Mouse (Mus musculus) heart, postnatal 14 days (tissue): ENCODE measurements around the gene Bub1b. TPM values are rescaled to one million over a fixed set of nuclear protein-coding genes. Genes with fewer than 3 reads are reported as not detected.
A peak's percentile ranks its signal among the peaks of the same experiment; 100 is the strongest.
"Not testable (repeated sequence)": the region's sequence is repeated elsewhere in the genome, so short reads cannot be mapped to it uniquely, and the experiment has no call there.

Source experiments
- DNase-seq, 2 experiments: peaks; one replicate each; pipeline ENCODE4 v3.0.0; 2021 to 2022
- intact Hi-C: fragments of 180-260 bp; cut with DNase I; formaldehyde crosslinking; loops from one replicate; pipeline ENCODE4 v1.15.1; 2025
- long read RNA-seq, 2 experiments: library from polyadenylated mRNA; stranded (forward); transcript quantifications; one replicate each; pipeline ENCODE4 v2.0.0; 2021
- total RNA-seq, 2 experiments: library from RNA; stranded (reverse); gene quantifications; 2 replicates each; pipeline ENCODE4 v1.2.3; 2021

Gene Bub1b
- total RNA-seq = 1 to 10 TPM; 3.8 to 8.5 TPM
- long read RNA-seq, experiment 1, transcript Bub1b-201 (23 exons, 3,668 nt) = major isoform, 8 of 9 reads
- long read RNA-seq, experiment 1, partial matches to known transcripts = 1 of 9 reads
- long read RNA-seq, experiment 1, other reads (novel, unspliced or antisense) = 0 of 9 reads
- long read RNA-seq, experiment 2, partial matches to known transcripts = 0 of 2 reads
- long read RNA-seq, experiment 2, other reads (novel, unspliced or antisense) = 0 of 2 reads

DNA sequence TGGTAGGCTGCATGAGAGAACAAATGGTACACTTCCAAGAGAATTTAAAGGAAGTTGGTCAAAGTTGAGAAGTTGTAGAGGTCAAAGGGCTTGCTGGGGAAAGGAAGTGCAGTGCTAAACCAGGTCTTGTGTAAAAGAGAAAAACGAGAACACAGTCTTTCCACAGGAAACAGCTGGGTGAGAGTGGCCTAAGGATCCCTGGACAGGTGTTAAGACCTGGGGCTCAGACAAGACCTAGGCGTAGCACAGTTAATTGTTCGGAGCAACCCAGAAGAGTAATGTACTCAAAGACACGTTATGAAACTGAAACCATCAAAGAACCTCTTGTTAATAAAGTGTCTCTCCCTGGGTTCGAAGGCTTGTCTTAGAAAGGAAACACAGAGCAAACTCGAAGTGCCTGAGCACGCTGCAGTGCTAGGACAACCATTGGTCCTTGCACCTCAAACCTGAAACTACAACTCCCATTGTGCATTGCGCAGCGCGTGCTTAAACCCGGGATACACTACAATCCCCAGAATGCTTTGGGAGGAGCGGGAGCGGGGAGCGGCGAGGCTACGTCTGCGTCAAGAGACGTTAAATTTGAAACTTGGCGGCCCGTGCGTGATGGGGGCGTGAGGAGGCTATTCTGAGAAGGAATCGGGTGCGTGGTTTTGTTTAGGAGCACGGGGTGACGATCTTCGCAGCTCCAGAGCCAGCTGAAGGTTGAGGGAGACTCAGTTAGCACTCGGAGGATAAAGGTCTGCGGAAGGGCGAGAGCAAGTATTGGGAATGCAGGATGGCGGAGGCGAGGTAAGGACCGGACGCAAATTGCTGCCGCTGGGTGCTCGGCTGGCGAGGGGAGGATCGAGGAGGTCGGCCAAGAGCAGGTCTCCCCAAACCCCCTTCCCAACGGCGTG, at the start of gene Bub1b:
TSS of gene Bub1b (plus strand) at position 539 of the 896 bp plus-strand sequence.
- peak; percentile 84 to 93 for DNase-seq
- intact Hi-C loops = loop anchor here (2.0 kb wide), 1 partner anchor 49 kb away; the partner anchor contains the start of gene Bmf

DNA sequence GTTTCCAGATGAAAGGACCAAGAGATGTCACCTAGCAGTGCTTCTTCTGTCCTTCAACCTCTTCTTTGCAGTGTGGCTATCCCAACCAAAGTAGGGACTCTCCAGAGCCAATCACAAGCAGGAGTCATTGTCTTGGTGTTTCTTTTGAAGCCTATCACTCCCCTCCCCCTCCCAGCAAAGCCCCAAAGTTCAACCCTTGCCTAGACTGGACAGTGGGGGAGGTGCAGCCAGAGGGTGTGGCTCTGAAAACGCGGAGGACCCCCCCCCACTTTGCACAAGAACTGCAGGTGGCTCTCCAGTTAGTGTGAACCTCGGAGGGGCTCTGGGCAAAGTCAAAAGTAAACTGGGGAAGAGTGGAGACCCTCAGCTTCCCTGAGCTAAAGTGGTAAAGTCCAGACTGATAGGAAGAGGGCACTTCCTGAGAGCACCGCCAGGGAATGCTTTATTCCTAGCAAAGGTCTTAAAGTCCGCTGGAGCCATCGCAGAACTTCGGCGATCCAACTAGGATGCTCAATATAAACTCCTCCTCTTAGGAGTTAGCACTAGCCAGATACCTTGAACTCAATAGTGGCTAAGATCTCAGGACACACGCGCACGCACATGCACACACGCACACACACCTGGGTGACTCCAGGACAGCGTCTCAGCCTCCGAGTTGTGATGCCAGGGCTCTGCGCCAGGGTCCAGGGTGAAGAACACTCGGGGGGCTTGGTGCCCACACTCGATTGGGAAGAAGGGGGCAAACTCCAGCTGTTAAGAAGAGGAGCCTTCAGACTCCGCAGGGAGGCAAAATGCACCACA, 49.4 kb upstream of the Bub1b start:
- intact Hi-C loops = loop anchor here (1.0 to 5.0 kb wide), 4 partner anchors 36 to 149 kb away; partner anchors contain the start of gene Bub1b
- peak in 1 of 2 experiments; percentile 41 for DNase-seq

DNA sequence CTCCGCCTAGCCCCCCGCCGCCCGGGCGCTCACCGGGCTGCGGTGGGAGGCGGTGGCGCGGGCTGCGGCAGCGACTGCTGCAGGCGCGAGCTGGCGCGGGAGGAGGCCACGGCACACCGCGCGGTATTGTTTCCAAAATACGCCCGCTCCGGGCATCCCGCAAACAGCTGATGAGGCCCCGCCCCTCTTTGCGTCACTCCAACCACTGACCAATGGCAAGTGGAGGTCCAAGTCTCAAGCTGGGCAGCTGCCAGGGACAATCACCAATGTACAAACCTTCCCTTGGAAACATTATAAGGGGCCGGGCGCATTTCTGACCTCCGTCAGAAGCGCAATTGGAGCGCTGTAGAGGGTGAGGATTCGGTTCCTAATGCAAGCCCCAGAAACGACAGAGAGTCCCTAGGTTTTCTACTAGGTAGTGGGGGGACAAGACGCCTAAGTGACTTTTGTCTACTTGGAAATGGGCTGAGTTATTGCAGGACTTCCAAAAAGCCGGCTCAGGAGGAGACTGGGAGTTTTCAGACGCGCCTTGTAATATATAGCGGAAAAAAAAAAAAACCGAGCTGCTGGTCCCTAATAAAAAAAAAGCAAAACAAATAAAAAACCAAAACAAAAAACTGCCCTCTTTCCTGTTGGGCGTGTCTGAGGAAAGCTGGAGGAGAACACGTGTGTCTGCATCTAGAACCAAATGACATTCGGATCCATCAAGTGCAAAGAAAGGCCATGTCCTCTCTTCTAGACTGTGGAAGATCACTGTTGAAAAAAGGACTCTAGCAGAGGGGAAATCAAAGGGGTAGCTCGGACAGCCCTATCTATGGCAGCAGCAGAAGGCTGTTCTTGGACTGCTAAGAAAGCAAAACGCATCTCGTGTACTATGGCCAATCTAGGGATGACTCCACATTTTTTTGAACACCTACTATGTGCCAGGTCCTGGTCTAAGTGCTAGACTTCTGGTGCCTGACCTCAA, 48.2 kb upstream of the Bub1b start, which contains the start of gene Bmf:
TSS of gene Bmf (minus strand) at position 181 of the 967 bp plus-strand sequence.
- DNase-seq = peak; percentile 99
- intact Hi-C loops = loop anchor here (1.0 to 5.0 kb wide), 4 partner anchors 37 to 148 kb away; partner anchors contain the start of gene Bub1b

DNA sequence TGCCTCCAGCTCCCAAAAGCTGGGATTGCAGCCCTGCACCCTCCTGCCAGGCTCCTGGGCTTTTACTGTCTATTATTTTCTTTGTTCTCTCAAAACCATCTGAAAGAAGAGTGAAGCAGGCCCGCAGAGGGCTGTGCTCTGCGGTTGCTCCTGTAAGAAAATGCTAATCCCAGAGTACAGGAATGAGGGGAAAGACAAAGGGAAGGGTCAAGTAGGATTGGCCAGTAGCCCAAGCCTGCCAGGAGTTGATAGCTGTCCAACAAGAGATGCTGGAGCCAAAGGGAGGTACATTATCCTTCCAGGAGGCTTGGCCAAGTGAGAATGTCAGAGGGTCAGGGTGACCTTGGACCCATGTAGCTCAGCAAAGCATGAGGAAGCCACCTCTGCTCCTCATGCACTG, 46.4 kb upstream of the Bub1b start:
- peak in 1 of 2 experiments; percentile 6 for DNase-seq
- intact Hi-C loops = no loop called here

DNA sequence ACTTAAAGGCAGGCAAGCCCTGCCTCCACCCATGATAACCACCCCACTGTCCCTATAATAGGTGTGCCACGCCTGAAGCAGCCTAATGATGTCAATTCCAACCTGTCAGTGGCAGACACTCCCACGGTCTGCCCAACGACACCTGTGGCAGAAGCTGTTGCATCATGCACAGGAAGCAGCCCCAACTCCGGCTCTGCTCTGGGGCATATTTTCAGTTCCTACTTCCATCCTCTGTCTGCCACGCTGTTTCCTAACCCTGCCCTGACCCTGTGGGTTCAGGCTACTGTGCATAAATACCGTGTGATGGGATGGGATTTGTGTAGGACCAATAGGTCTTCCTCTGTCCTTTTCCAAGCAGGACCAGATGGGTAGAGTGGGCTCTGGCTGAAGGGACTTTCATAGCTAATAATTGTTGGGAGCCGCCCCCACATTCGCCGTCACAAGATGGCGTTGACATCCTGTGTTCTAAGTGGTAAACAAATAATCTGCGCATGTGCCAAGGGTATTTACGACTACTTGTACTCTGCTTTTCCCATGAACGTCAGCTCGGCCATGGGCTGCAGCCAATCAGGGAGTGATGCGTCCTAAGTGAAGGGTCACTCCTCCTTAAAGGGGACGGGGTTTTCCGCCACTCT, 43.5 kb upstream of the Bub1b start:
- intact Hi-C loops = not testable (repeated sequence)

DNA sequence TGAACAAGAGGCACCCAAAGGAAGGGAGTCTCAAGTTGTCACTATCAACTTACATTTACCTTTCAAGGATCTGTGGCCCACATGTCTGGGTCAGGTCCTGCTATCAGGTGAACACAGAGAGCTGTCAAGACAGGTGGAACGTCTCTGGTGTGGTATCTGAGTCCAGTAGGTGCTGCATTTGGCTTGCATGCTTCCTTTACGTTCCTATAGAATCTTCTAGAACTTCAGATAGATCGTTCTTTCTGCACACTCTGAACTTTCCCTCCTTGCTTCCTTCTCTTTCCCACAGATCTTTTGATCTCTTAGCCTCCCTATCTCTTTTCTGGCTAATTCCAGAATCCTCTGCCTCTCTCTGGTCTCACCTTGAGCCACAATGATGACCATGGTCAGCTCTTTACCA, 39.6 kb upstream of the Bub1b start:
- DNase-seq = no peak
- intact Hi-C loops = no loop called here

More for the DNA sequence above, 43.5 kb upstream of the Bub1b start:
- DNase-seq = peak in 1 of 2 experiments; percentile 38

DNA sequence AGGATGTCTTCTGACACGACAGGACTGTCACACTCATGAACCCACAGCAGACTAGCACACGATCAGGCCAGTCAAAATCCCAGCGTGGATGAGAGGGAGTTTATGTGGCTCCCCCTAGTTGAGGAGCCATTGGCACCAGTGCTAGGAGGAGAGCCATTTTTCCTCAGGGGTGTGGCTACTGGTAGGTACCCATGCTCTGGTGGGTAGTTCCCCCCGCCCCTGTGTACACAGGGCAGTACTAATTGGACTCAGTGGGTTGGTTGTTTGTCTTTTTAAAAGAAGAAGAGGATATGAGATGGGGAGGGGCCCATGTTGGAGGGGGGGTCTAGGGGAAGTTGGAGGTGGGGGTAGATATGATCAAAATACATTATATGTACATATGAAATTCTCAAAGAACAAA, 36.0 kb upstream of the Bub1b start:
- DNase-seq = no peak
- intact Hi-C loops = no loop called here

DNA sequence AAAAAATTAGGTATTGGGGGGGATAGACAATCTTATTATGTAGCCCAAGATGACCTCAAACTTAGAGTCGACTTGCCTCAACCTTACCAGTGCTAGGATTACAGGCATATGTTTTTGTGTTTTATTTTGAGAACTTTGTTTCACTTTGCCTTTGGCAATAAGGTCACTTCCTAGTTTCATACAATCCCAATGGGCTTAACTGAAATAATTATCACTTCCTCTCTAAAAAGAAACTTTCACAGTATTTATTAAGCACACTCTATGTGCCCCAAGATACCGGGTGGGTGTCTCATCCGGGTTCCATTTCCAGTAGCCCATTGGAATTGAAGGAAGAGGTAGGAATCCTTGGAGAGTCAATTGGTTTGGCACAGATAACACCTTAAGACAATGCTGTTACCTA, 35.6 kb upstream of the Bub1b start:
- DNase-seq = no peak
- intact Hi-C loops = no loop called here

DNA sequence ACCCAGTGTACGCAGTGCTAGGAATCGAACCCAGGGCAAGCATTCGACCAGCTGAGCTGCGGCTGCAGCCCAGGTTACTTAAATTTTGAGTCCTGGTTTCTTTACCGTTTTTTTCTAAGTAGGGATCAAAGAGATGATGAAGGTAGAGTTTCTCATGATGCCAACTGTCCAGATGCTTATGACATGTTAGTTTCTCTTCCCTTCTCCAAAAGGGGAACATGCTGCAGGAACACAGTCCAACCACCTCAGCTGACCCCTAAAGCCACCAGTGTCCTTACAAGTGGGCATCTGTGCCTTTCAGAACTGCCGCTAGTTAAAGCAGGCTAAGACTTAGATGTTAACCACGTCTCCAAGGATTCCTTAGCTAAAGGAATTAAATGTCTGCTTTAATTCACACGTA, 30.8 kb upstream of the Bub1b start:
- intact Hi-C loops = no loop called here
- DNase-seq = peak in 1 of 2 experiments; percentile 10

DNA sequence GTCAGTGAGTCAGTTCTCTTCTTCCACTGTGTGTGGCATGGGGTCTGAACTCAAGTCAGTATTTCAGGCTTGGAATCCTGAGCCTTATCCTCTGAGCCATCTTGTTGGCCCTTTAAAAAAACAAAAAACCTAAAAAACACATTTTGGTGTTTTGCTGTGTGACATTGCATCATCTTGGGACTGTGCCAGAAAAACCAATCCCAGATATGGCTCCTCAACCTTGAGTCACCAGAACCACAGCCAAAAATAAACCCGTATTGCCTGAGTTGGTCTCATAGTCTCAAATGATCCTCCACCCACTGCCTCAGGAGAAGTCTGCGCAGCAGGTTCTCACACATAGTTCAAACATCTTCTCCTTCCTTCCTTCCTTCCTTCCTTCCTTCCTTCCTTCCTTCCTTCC, 27.1 kb upstream of the Bub1b start:
- no peak for DNase-seq
- intact Hi-C loops = no loop called here

DNA sequence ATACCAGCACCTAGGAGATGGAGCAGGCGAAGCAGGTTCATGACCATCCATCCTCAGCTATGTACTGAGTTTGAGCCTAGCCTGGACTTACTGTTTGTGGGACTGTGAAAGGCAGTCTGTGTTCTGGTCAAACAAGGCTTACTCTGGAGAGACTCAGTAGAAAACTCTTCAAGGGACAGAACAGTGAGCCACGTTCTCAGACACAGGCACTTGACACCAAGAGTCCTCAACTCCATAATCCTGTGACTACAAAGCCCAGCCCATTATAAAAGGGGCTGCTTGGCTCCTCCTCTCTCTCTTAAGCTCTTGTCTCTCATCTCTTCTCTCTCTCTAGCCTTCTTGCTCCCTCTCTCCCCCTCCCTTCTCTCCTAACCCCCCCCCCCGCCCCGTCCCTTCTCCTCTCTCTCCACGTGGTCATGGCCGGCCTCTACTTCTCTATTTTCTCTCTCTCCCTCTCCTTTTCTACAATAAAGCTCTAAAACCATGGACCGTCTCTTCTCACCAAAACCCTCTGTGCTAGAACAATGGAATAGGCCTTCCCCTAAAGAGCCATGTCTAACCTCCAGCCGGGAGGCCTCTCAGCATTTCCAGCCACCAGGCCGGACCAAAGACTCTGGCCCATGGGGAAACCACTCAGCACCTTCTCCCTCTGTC, 25.7 kb upstream of the Bub1b start:
- no peak for DNase-seq
- intact Hi-C loops = no loop called here

DNA sequence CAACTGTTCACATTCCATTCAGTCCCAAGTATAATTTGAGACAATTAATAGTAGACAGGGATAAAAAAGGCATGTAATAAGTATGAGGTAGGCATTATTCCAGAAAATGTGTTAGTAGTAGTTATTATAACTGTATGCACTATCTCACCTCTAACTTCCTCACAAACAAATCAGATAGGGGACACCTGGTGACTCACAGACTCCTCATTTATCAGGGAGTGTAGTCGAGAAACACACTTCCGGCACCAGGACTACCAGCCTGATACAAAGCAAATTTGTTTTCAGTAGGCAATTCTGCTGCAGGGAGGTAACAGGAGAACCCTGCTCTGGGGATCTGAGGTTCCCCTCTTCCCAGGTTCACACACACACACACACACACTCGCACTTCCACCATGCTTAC, 24.9 kb upstream of the Bub1b start:
- intact Hi-C loops = no loop called here
- DNase-seq = no peak

DNA sequence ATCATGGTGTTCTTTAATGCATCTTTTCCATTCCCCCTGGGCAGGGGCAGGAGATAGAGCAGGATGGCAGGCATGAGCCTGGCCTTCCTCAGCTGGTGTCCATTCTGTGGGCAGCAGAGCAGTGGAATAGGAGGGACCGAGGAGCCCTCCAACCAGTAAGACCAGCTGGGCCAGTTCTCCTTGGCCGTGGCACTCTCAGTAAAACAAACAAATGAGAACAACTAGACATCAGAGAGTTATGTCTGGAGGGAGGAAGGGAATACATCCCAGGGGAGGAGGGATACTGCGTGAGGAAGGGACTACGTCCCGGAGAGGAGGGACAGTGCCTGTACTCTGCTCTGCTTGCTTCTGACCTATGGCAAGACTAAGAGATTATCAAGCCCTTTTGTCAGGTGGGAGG, 12.0 kb upstream of the Bub1b start:
- intact Hi-C loops = no loop called here

DNA sequence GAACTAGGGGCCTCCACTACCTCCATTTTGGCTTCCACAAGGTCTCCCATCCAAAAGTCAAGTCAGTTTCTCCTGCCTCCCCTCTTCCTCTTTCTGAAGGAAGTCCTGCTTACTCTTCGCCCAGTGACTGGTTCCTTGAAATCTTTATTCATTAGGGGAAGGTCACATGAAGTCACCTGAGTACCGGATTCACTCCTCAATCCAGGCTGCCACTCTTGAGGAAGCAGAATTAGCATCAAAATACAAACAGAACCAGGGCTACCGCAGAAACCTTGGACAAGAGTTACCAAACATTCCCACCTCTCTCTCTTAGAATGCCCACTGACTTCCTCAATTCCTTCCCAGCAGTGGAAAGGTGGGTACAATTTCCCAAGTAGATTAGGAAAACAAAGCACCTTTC, 10.3 kb upstream of the Bub1b start:
- intact Hi-C loops = no loop called here
- no peak for DNase-seq

More for the DNA sequence above, 12.0 kb upstream of the Bub1b start:
- DNase-seq = no peak

DNA sequence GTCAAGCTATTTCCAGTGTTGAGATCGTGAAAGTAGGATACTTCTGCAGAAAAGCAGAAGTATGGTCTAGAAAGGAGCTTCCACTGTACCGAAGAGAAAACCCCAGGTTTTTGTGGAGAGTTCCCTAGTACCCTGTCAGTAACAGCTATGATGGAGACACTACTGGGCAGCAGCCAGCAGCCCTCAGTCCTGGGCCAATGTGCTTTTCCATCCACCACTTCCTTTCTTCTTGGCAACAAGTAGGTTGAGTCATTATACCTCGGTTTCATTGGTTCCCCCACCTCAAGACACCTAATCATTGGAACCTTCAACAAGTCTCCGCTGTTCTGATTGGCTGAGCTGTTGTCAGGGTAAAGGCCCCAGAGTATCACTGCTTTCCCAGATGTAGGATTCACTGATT, 6.9 kb upstream of the Bub1b start:
- no peak for DNase-seq
- intact Hi-C loops = no loop called here

DNA sequence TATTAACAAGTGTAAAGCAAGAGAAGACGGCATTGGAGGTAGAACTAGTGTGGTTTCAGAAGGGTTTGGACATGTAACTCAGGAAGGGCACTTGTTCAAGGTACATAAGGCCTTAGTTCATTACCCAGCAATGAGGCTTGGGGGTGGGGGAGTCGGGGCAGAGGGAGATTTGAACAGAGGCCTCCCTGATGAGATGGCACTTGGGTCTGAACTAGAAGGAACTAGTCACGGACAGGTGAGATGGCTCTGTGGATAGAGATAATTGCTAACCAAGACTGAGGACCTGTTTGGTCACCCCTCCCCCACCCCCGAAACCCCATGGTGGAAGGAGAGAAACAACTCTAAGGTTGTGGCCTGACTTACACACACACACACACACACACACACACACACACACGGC, 1.1 kb downstream of the Bub1b start:
- DNase-seq = no peak
- intact Hi-C loops = loop anchor here (2.0 kb wide), 1 partner anchor 50 kb away; the partner anchor contains the start of gene Bmf

DNA sequence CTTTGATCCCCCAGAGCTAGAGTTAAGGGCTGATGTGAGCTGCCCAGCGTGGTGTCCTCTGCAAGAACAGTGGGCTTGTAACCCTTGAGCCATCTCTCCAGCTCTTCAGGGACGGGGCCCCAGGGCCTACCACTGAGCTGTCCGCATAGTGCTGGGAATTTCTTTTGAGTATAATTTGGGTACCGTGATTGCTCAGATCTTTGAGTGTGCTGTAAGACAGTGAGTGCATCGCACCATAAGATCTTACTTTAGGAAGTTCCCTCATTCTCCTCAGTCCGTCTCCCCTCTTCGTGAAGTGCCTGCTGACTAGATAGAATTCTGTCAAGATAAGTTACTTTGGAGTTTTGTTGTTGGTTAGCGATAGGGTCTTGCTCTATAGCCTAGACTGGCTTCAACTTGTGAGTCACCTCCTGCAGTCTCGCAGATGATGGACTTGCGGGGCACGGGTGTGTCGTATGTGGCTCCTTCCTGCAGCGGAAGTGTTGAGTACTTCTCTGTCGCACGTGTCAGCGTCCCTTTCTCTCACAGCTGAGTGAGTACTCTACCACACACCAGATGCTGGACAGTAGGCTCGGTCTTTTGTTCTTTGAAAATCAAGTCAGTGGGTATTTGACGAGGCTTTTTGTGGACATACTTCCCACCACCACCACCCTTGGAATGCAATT, 3.7 kb downstream of the Bub1b start:
- intact Hi-C loops = loop anchor here (1.0 kb wide), 1 partner anchor 113 kb away; no protein-coding TSS in a partner anchor
- no peak for DNase-seq

DNA sequence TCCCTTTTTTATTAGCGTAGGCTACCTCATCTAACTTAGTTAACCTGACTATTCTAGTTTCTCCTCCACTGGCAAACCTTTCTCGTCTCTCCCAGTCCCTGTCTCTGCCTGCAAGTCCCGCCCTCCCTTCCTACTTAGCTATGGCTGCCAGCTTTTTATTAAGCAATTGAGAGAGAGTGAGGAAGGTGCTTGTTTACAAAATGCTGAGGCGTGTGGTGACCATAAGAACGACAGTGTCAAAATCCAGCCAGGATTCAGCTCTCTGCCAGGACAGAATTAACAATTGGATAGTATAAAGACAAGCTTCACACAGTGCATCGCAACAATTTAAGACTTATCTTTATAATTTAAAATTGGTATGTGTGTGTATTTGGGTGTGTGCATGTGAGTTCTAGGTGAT, 6.1 kb downstream of the Bub1b start:
- intact Hi-C loops = no loop called here
- no peak for DNase-seq
